Mouse (Mus musculus): Measurements from ENCODE around the gene Cyb5rl. TPM values are rescaled to one million over a fixed set of nuclear protein-coding genes. Genes with fewer than 3 reads are reported as not detected.

Cyb5rl gene
- polyA plus RNA-seq, 2 experiments = 1.2 to 1.7 TPM

- H3K4me3 ChIP-seq (ENCODE audit: insufficient read depth in 1 of 2, low read depth in 2 of 2, low read length in 2 of 2) = no peak overlapping the region
- WGBS (ENCODE audit: insufficient replicate concordance) = 67% methylated on average over 13 of the region's 13 CpGs
- H3K27me3 ChIP-seq (ENCODE audit: control insufficient read depth, insufficient read depth, low read length) = no peaks in the 10 kb centered on the region
- no peak overlapping the region for H3K9ac ChIP-seq (replicated peaks)
- DNase-seq (ENCODE audit: low read depth in 3 of 3, low spot score in 3 of 3) (no peak), ATAC-seq (ENCODE audit: insufficient read depth) (no peak)
- H3K4me2 ChIP-seq (ENCODE audit: low read depth) = no peak overlapping the region
- no peaks in the 10 kb centered on the region for H3K9me3 ChIP-seq (ENCODE audit: control insufficient read depth, low read length)
- no peaks in the 10 kb centered on the region; a peak in 1 of 4 replicates for H3K4me1 ChIP-seq (replicated peaks; ENCODE audit: control insufficient read depth in 2 of 2, insufficient read depth in 2 of 2, low read length in 1 of 2)
- no peak for TF ChIP-seq CTCF (IDR thresholded peaks at IDR 0.05; ENCODE audit: low read depth)
- no peak for TF ChIP-seq EP300 (IDR thresholded peaks at IDR 0.05; ENCODE audit: low read depth)
- no peaks in the 10 kb centered on the region for H3K36me3 ChIP-seq (replicated peaks; ENCODE audit: control insufficient read depth, insufficient read depth, low read depth)
- H3K27ac ChIP-seq = no peak overlapping the region
These were observed 61.3 kb downstream of the Cyb5rl start for GRCm38 (mm10) chr4:107127901-107128669.

- WGBS (ENCODE audit: insufficient replicate concordance) = 62% methylated on average over 8 of the region's 8 CpGs
- no peak overlapping the region for H3K4me3 ChIP-seq (ENCODE audit: insufficient read depth in 1 of 2, low read depth in 2 of 2, low read length in 2 of 2)
- no peak for ATAC-seq (ENCODE audit: insufficient read depth)
- TF ChIP-seq EP300 (IDR thresholded peaks at IDR 0.05; ENCODE audit: low read depth) (no peak), CTCF (IDR thresholded peaks at IDR 0.05; ENCODE audit: low read depth) (no peak)
- no peak overlapping the region for H3K27ac ChIP-seq
- H3K27me3 ChIP-seq (ENCODE audit: control insufficient read depth, insufficient read depth, low read length) = no peaks in the 10 kb centered on the region
- DNase-seq (ENCODE audit: low read depth in 3 of 3, low spot score in 3 of 3) = no peak
- H3K4me1 ChIP-seq (replicated peaks; ENCODE audit: control insufficient read depth in 2 of 2, insufficient read depth in 2 of 2, low read length in 1 of 2) = no peaks in the 10 kb centered on the region; a peak in 1 of 4 replicates
- no peaks in the 10 kb centered on the region for H3K36me3 ChIP-seq (replicated peaks; ENCODE audit: control insufficient read depth, insufficient read depth, low read depth)
- no peaks in the 10 kb centered on the region for H3K9me3 ChIP-seq (ENCODE audit: control insufficient read depth, low read length)
- no peak overlapping the region for H3K4me2 ChIP-seq (ENCODE audit: low read depth)
- no peak overlapping the region for H3K9ac ChIP-seq (replicated peaks)
These were observed 62.6 kb downstream of the Cyb5rl start for GRCm38 (mm10) chr4:107129373-107129772.

- no peak overlapping the region for H3K27ac ChIP-seq
- H3K9ac ChIP-seq (replicated peaks) = no peak overlapping the region
- H3K27me3 ChIP-seq (ENCODE audit: control insufficient read depth, insufficient read depth, low read length) = no peaks in the 10 kb centered on the region
- H3K4me2 ChIP-seq (ENCODE audit: low read depth) = no peak overlapping the region
- DNase-seq (ENCODE audit: low read depth in 3 of 3, low spot score in 3 of 3) (no peak), ATAC-seq (ENCODE audit: insufficient read depth) (no peak)
- H3K4me1 ChIP-seq (replicated peaks; ENCODE audit: control insufficient read depth in 2 of 2, insufficient read depth in 2 of 2, low read length in 1 of 2) = peaks cover 0 to 1% of the 10 kb centered on the region in 2 experiments; a peak in 1 of 4 replicates
- TF ChIP-seq CTCF (IDR thresholded peaks at IDR 0.05; ENCODE audit: low read depth) (no peak), EP300 (IDR thresholded peaks at IDR 0.05; ENCODE audit: low read depth) (no peak)
- WGBS (ENCODE audit: insufficient replicate concordance) = 26% methylated on average over 9 of the region's 9 CpGs
- no peak overlapping the region for H3K4me3 ChIP-seq (ENCODE audit: insufficient read depth in 1 of 2, low read depth in 2 of 2, low read length in 2 of 2)
- no peaks in the 10 kb centered on the region for H3K9me3 ChIP-seq (ENCODE audit: control insufficient read depth, low read length)
- H3K36me3 ChIP-seq (replicated peaks; ENCODE audit: control insufficient read depth, insufficient read depth, low read depth) = no peaks in the 10 kb centered on the region
These were observed 63.7 kb downstream of the Cyb5rl start for GRCm38 (mm10) chr4:107130534-107130933.

GRCm38 (mm10) chr4:107134891-107135290 is 68.1 kb downstream of the Cyb5rl start:
- TF ChIP-seq CTCF (IDR thresholded peaks at IDR 0.05; ENCODE audit: low read depth) (no peak), EP300 (IDR thresholded peaks at IDR 0.05; ENCODE audit: low read depth) (no peak)
- ATAC-seq (ENCODE audit: insufficient read depth) (no peak), DNase-seq (ENCODE audit: low read depth in 3 of 3, low spot score in 3 of 3) (no peak)
- WGBS (ENCODE audit: insufficient replicate concordance) = 64% methylated on average over 3 of the region's 3 CpGs
- Histone ChIP-seq H3K4me2 (ENCODE audit: low read depth) (no peak overlapping the region), H3K27ac (no peak overlapping the region), H3K9ac (replicated peaks) (no peak overlapping the region), H3K9me3 (ENCODE audit: control insufficient read depth, low read length) (no peaks in the 10 kb centered on the region), H3K4me1 (replicated peaks; ENCODE audit: control insufficient read depth in 2 of 2, insufficient read depth in 2 of 2, low read length in 1 of 2) (0 out of 4 replicates have a peak, but pooled peaks cover 0 to 1% of the 10 kb centered on the region in 2 experiments), H3K27me3 (ENCODE audit: control insufficient read depth, insufficient read depth, low read length) (no peaks in the 10 kb centered on the region), H3K36me3 (replicated peaks; ENCODE audit: control insufficient read depth, insufficient read depth, low read depth) (no peaks in the 10 kb centered on the region; the same call in 1 of the 2 replicates), H3K4me3 (ENCODE audit: insufficient read depth in 1 of 2, low read depth in 2 of 2, low read length in 2 of 2) (no peak overlapping the region)

GRCm38 (mm10) chr4:107135663-107136062 is 68.9 kb downstream of the Cyb5rl start:
- no peak for ATAC-seq (ENCODE audit: insufficient read depth)
- no peak for TF ChIP-seq EP300 (IDR thresholded peaks at IDR 0.05; ENCODE audit: low read depth)
- TF ChIP-seq CTCF (IDR thresholded peaks at IDR 0.05; ENCODE audit: low read depth) = no peak
- WGBS (ENCODE audit: insufficient replicate concordance) = 70% methylated on average over 5 of the region's 5 CpGs

More at GRCm38 (mm10) chr4:107135663-107136062, 68.9 kb downstream of the Cyb5rl start:
- Histone ChIP-seq H3K4me2 (ENCODE audit: low read depth) (no peak overlapping the region), H3K4me1 (replicated peaks; ENCODE audit: control insufficient read depth in 2 of 2, insufficient read depth in 2 of 2, low read length in 1 of 2) (0 out of 4 replicates have a peak, but pooled peaks cover 0 to 4% of the 10 kb centered on the region in 2 experiments), H3K27ac (no peak overlapping the region), H3K27me3 (ENCODE audit: control insufficient read depth, insufficient read depth, low read length) (no peaks in the 10 kb centered on the region), H3K9ac (replicated peaks) (no peak overlapping the region), H3K9me3 (ENCODE audit: control insufficient read depth, low read length) (no peaks in the 10 kb centered on the region), H3K36me3 (replicated peaks; ENCODE audit: control insufficient read depth, insufficient read depth, low read depth) (no peaks in the 10 kb centered on the region; the same call in 1 of the 2 replicates), H3K4me3 (ENCODE audit: insufficient read depth in 1 of 2, low read depth in 2 of 2, low read length in 2 of 2) (no peak overlapping the region)
- no peak for DNase-seq (ENCODE audit: low read depth in 3 of 3, low spot score in 3 of 3)

Measured in liver, embryonic 14.5 days (tissue).